Mouse (Mus musculus) neural tube, embryonic 11.5 days (tissue): ENCODE measurements around the gene Celf2. TPM values are rescaled to one million over a fixed set of nuclear protein-coding genes. Genes with fewer than 3 reads are reported as not detected.

ENCODE experiments used
- ATAC-seq: fragments of 200-750 bp; cut with Nextera tagmentation; 2 replicates; pipeline ENCODE4 v1.8.0; 2017; ENCODE audit warnings: moderate number of reproducible peaks, mild to moderate bottlenecking, moderate TSS enrichment, moderate library complexity; ENCODE audit not compliant: insufficient read depth, low FRiP score, low TSS enrichment
- DNase-seq: peaks from one replicate; pipeline ENCODE4 v3.0.0-alpha.2; 2015; ENCODE audit warnings: low spot score
- H3K27ac ChIP-seq: fragments of 300-500 bp; sonication (generic); 2 replicates; pipeline ENCODE4 v1.5.1; 2014; ENCODE audit warnings: low read depth, mild to moderate bottlenecking, low read length
- H3K27me3 ChIP-seq: fragments of 300-500 bp; sonication (generic); 2 replicates; pipeline ENCODE4 v1.6.1; 2014; ENCODE audit warnings: mild to moderate bottlenecking, low read length, mixed read lengths; ENCODE audit not compliant: control insufficient read depth, insufficient read depth
- H3K36me3 ChIP-seq: fragments of 300-500 bp; sonication (generic); 2 replicates; pipeline ENCODE4 v1.6.1; 2014; ENCODE audit warnings: mild to moderate bottlenecking, low read length, moderate library complexity, mixed read lengths; ENCODE audit not compliant: control insufficient read depth, insufficient read depth
- H3K4me1 ChIP-seq: fragments of 300-500 bp; sonication (generic); 2 replicates; pipeline ENCODE4 v1.6.1; 2014; ENCODE audit warnings: low read length, mixed read lengths; ENCODE audit not compliant: control insufficient read depth, insufficient read depth
- H3K4me2 ChIP-seq: fragments of 300-500 bp; sonication (generic); 2 replicates; pipeline ENCODE4 v1.6.1; 2014; ENCODE audit warnings: low read depth, mild to moderate bottlenecking, moderate library complexity
- H3K4me3 ChIP-seq: fragments of 300-500 bp; sonication (generic); 2 replicates; pipeline ENCODE4 v1.5.1; 2014; ENCODE audit warnings: low read depth, low read length
- H3K9ac ChIP-seq: fragments of 300-500 bp; sonication (generic); 2 replicates; pipeline ENCODE4 v1.6.1; 2014; ENCODE audit warnings: mild to moderate bottlenecking, low read length
- H3K9me3 ChIP-seq: fragments of 300-500 bp; sonication (generic); 2 replicates; pipeline ENCODE4 v1.6.1; 2016; ENCODE audit warnings: low read length; ENCODE audit not compliant: control insufficient read depth
- WGBS: fragments of 180-500 bp; shearing (Covaris S2); extraction: QIAGEN DNeasy Blood & Tissue Kit; methylation state at CpG from one replicate; pipeline ENCODE4 v1.1.7; 2014; 5-methylcytosine and 5-hydroxymethylcytosine counted together
- polyA plus RNA-seq: library from polyadenylated mRNA; unstranded; fragments of >200 nt; fragmentation: Nextera tagmentation; extraction: Ambion mirVana; gene quantifications from 2 replicates; pipeline ENCODE4 v1.2.1, GENCODE M21; 2014

Celf2 gene
- polyA plus RNA-seq, 1 experiment from 2014 or later, result 70.3 TPM

DNA sequence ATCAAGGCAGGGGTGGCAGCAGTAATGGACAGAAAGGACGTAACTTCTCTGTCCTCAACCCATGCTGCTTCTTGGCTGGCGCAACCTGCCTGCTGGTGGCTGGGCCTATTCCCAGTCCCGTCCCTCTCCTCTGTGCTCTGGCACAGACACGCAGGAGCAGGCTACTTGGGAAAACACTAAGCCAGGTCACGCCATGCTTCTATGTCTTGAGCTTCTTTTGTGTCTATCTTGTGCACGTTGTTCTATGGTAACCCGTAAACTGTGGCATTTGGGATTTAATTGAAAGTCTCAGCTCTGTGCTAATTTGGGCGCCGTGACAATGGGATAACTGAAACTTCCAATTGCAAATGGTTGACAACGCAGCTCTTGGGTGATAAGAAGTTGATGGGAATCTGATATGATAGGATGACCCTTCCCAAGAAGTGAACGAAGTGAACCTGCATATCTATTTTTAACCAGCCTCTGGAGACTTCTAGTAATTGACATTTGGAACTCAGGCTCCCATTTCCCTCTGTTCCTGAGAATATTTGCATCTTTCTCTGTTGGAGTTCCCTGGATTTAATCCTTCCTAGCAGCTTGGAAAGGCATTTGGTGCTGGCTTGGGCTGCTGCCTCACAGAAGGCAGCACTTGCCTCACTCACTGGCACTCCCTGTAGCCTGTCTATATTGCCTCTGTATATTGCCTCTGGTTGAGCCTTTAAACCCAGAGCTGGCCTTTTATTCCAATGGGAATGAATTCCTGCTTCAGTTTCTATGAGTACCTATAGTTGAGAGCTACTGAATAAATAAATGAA, 335.9 kb downstream of the Celf2 start:
- Histone ChIP-seq H3K9ac (no peak overlapping the region), H3K36me3 (no peaks in the 10 kb centered on the region), H3K9me3 (no peaks in the 10 kb centered on the region), H3K4me1 (no peaks in the 10 kb centered on the region), H3K27ac (no peak overlapping the region), H3K4me2 (no peak overlapping the region), H3K27me3 (no peaks in the 10 kb centered on the region), H3K4me3 (no peak overlapping the region)
- DNase-seq, result no peak
- ATAC-seq, result no peak
- 84% methylated on average over 11 of the region's 11 CpGs for WGBS

DNA sequence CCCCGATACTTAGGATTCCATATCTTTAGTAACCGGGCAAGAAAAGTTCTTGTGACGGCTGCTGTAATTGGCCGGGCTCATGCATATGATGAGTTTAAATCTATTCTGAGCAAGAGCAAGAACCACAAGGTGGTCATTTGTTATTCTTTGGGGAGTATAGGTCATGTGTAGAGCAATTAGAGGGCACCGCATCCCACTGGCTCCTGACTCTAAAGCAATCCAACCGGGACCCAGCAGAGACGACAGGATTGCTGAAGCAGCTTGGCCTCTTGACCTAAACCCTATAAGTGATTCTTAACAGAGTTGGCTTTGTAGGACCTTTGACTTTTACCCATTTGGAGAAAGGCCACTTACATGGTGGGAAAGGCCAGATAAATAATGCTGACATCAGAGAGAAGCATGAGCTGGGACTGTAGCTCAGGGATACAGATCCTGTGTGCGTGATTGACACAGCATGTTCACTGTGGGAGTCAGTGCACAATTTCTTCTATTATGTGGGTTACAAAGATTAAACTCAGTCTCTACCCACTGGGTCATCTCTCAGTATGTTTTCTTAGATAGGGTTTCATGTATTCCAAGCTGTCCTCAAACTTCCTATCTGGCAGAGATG, 338.2 kb downstream of the Celf2 start:
- peak; percentile 9 for DNase-seq
- no peak overlapping the region for H3K4me2 ChIP-seq
- H3K4me1 ChIP-seq, result no peaks in the 10 kb centered on the region
- no peaks in the 10 kb centered on the region for H3K36me3 ChIP-seq
- 55% methylated on average over 8 of the region's 8 CpGs for WGBS
- no peaks in the 10 kb centered on the region for H3K27me3 ChIP-seq
- ATAC-seq, result no peak
- H3K9ac ChIP-seq, result no peak overlapping the region
- no peak overlapping the region for H3K4me3 ChIP-seq
- H3K27ac ChIP-seq, result no peak overlapping the region
- no peaks in the 10 kb centered on the region for H3K9me3 ChIP-seq

DNA sequence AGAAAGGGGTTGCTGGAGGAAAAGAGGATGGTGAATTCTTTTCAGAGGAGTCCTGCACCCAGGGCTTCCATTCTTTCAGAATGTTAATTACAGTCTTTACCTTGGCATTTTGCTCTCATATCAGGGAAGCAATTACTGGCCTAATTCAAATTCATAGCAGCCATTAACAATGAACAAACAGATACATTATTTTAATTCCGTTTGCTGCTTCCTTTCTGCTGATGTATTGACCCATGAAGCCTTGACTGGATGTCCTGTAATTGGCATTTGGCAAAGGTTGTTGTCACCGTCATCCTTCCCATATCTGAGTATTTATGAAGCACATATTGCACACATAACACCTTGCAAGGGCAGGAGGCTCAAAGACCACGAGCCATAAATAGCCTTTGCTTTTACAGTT, 343.6 kb downstream of the Celf2 start:
- no peak overlapping the region for H3K9ac ChIP-seq
- no peaks in the 10 kb centered on the region for H3K9me3 ChIP-seq
- no peaks in the 10 kb centered on the region for H3K27me3 ChIP-seq
- H3K4me2 ChIP-seq, result no peak overlapping the region
- no peaks in the 10 kb centered on the region for H3K4me1 ChIP-seq
- no peak for DNase-seq
- no peaks in the 10 kb centered on the region for H3K36me3 ChIP-seq
- WGBS, result 71% methylated on average over 3 of the region's 3 CpGs
- ATAC-seq, result no peak
- no peak overlapping the region for H3K27ac ChIP-seq
- no peak overlapping the region for H3K4me3 ChIP-seq

DNA sequence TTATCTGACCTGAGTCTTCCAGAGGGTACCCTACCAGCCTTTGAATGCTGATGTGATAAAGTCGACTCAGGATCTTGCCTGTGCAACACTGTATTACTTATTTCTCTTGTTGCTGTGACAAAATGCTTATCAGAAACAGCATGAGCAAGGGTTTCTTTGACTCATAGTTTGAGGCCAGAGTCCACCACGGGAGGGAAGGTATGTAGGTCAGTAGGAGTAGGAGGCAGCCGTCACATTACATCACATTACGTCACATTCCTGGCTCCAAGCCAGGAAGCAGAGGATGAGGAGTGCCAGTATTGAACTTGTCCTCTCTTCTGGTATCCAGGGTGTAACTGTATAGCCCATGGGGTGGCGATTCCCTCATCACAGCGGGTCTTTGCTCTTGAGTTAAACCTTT, 349.3 kb downstream of the Celf2 start:
- no peak overlapping the region for H3K4me3 ChIP-seq
- no peak overlapping the region for H3K4me2 ChIP-seq
- no peak overlapping the region for H3K9ac ChIP-seq
- ATAC-seq (no peak), DNase-seq (no peak)
- no peak overlapping the region for H3K27ac ChIP-seq
- no peaks in the 10 kb centered on the region for H3K36me3 ChIP-seq
- no peaks in the 10 kb centered on the region for H3K4me1 ChIP-seq
- no peaks in the 10 kb centered on the region for H3K27me3 ChIP-seq
- no peaks in the 10 kb centered on the region for H3K9me3 ChIP-seq
- WGBS, result 75% methylated on average over 6 of the region's 6 CpGs

DNA sequence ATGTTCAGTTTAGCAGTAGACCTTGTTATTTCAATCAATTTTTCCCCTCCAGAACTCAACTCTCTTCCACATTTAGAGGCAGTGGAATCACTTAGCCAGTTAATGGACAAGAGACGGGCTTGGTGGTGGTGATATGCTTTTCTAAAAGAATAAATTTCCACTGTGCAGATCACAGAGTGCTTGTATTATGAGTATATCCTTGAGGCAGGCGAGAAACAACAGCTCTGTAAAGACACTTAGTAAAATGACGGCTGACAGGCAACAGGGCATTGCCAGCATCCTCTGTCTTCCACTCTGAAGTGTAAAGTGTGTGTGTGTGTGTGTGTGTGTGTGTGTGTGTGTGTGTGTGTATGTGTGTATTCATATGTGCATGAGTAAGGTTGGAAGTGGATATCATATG, 362.1 kb downstream of the Celf2 start:
- no peaks in the 10 kb centered on the region for H3K9me3 ChIP-seq
- no peak for DNase-seq
- no peak for ATAC-seq
- H3K9ac ChIP-seq, result no peak overlapping the region
- H3K27ac ChIP-seq, result no peak overlapping the region
- no peak overlapping the region for H3K4me2 ChIP-seq
- no peak overlapping the region for H3K4me3 ChIP-seq
- H3K27me3 ChIP-seq, result no peaks in the 10 kb centered on the region
- no peaks in the 10 kb centered on the region for H3K36me3 ChIP-seq
- WGBS, result 87% methylated on average over 3 of the region's 3 CpGs
- no peaks in the 10 kb centered on the region for H3K4me1 ChIP-seq

DNA sequence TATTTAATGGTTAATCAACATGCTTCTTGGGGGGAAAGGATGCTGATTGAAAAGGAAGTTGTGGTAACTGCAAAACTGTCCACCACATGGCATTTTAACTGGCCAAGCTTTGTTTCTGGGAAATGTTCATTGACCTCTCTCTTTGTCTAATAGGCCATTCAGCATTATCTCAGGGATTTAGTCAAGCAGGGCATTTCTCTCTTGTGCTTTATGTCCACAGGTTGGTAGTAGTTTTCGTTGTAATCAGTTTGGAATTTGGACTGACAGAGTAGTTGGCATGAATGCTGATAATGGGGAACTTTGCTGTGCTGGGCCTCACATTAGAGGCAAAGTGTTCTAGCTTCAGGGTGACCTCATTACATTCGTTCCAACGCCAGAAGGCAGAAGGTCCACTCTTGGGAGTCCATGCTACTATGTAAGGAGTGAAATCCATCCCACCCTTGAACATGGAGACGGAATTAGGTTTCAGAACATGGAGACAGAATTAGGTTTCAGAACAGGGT, 363.8 kb downstream of the Celf2 start:
- Histone ChIP-seq H3K36me3 (no peaks in the 10 kb centered on the region), H3K4me3 (no peak overlapping the region), H3K4me1 (no peaks in the 10 kb centered on the region), H3K4me2 (no peak overlapping the region), H3K27ac (no peak overlapping the region), H3K27me3 (no peaks in the 10 kb centered on the region), H3K9ac (no peak overlapping the region), H3K9me3 (no peaks in the 10 kb centered on the region)
- DNase-seq (no peak), ATAC-seq (no peak)
- 88% methylated on average over 4 of the region's 4 CpGs for WGBS

DNA sequence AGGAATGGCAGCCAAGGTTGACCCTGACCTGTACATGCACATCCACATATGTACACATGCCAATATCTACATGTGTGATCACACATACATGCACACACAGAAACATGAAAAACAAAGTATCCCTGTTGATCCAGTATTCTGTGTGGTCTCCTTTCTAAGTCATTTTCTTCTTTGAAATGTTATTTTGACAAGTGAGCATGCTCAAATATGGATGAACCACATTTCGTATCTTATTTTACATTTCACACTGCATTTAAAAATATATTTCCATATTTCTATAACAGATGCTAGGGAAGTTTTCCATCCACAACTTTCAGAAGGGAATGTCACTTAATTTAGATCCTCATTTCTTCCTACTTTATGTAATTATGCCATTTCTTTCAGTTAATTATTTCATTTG, 364.5 kb downstream of the Celf2 start:
- no peaks in the 10 kb centered on the region for H3K4me1 ChIP-seq
- no peak overlapping the region for H3K9ac ChIP-seq
- H3K4me2 ChIP-seq, result no peak overlapping the region
- H3K36me3 ChIP-seq, result no peaks in the 10 kb centered on the region
- DNase-seq (no peak), ATAC-seq (no peak)
- WGBS, result 90% methylated on average over 1 of the region's 1 CpGs
- H3K27ac ChIP-seq, result no peak overlapping the region
- H3K27me3 ChIP-seq, result no peaks in the 10 kb centered on the region
- H3K4me3 ChIP-seq, result no peak overlapping the region
- H3K9me3 ChIP-seq, result no peaks in the 10 kb centered on the region

DNA sequence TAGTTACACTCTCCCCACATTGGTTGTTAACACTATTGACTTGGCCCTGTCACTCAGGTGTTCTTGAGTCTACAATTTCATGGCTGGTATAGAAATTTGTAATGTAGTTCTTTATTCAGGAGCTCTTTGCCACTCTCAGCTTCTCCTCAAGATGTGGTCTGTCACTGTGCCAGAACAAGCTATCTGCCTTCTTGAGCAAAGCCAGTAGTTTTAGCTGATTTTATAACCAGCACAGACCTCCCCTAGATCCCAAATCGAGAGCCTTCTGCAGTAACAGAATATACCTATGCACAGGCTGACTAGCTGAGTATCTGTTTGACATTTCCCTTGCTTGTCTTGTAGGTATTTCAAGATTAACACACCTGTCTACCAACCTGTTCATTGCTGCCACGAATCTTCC, 386.0 kb downstream of the Celf2 start:
- 85% methylated on average over 2 of the region's 2 CpGs for WGBS
- Histone ChIP-seq H3K4me1 (no peaks in the 10 kb centered on the region), H3K36me3 (no peaks in the 10 kb centered on the region), H3K27ac (no peak overlapping the region), H3K9me3 (no peaks in the 10 kb centered on the region), H3K4me2 (no peak overlapping the region), H3K4me3 (no peak overlapping the region), H3K9ac (no peak overlapping the region), H3K27me3 (no peaks in the 10 kb centered on the region)
- ATAC-seq (no peak), DNase-seq (no peak)

DNA sequence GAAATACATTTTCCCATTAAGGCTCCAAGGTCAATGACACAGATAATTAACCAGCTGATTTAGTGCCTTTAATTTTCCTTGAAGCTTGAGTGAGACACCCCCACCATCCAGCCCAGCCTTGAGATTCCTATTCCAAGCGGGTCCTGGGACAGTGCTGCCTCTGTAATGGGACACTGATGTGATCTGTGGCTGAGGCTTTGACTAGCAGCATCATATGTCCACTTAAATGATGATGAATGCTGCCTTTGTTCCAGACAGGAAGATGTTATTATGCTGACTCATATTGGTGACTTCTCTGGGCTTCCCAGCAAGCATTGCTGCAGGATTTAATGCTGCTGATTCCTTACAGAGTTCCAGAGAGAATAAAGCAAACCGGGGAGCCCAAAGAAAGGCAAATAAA, 393.6 kb downstream of the Celf2 start:
- Histone ChIP-seq H3K9me3 (no peaks in the 10 kb centered on the region), H3K4me2 (no peak overlapping the region), H3K36me3 (no peaks in the 10 kb centered on the region), H3K27me3 (no peaks in the 10 kb centered on the region), H3K4me1 (0 out of 2 replicates have a peak, but pooled peaks cover 6% of the 10 kb centered on the region), H3K4me3 (no peak overlapping the region), H3K9ac (no peak overlapping the region), H3K27ac (no peak overlapping the region)
- no peak; the same call in 1 of the 2 replicates for ATAC-seq
- peak; percentile 24 for DNase-seq
- WGBS, result 21% methylated on average over 2 of the region's 2 CpGs
